Mouse (Mus musculus) midbrain, postnatal 0 days (tissue): Measurements from ENCODE around the gene Prdx5. TPM values are rescaled to one million over a fixed set of nuclear protein-coding genes. Genes with fewer than 3 reads are reported as not detected.
"Not testable (repeated sequence)": the region's sequence is repeated elsewhere in the genome, so short reads cannot be mapped to it uniquely, and the experiment has no call there.

ENCODE experiments used
- ATAC-seq: fragments of 200-750 bp; cut with Nextera tagmentation; 2 replicates; pipeline ENCODE4 v1.8.0; 2017; ENCODE audit warnings: moderate number of reproducible peaks, mild to moderate bottlenecking, moderate TSS enrichment, moderate library complexity; ENCODE audit not compliant: low FRiP score
- DNase-seq: peaks from one replicate; pipeline ENCODE4 v3.0.0-alpha.2; 2015; ENCODE audit warnings: low spot score
- H3K27ac ChIP-seq: fragments of 300-500 bp; sonication (generic); 2 replicates; pipeline ENCODE4 v1.5.1; 2014; ENCODE audit warnings: low read depth, mild to moderate bottlenecking, low read length, mixed read lengths
- H3K27me3 ChIP-seq: fragments of 300-500 bp; sonication (generic); 2 replicates; pipeline ENCODE4 v1.6.1; 2014; ENCODE audit warnings: low read length, control low read depth, mixed read lengths; ENCODE audit not compliant: insufficient read depth
- H3K36me3 ChIP-seq: fragments of 300-500 bp; sonication (generic); 2 replicates; pipeline ENCODE4 v1.6.1; 2014; ENCODE audit warnings: low read length, control low read depth, mixed read lengths; ENCODE audit not compliant: insufficient read depth
- H3K4me1 ChIP-seq: fragments of 300-500 bp; sonication (generic); 2 replicates; pipeline ENCODE4 v1.6.1; 2014; ENCODE audit warnings: mild to moderate bottlenecking, control low read depth, antibody characterized with exemption, low read length, mixed read lengths; ENCODE audit not compliant: insufficient read depth
- H3K4me2 ChIP-seq: fragments of 300-500 bp; sonication (generic); 2 replicates; pipeline ENCODE4 v1.6.1; 2014; ENCODE audit warnings: low read depth, mild to moderate bottlenecking, low read length, mixed read lengths; ENCODE audit not compliant: poor library complexity, severe bottlenecking
- H3K4me3 ChIP-seq: fragments of 300-500 bp; sonication (generic); 2 replicates; pipeline ENCODE4 v1.5.1; 2014; ENCODE audit warnings: low read depth, mild to moderate bottlenecking, low read length, moderate library complexity
- H3K9ac ChIP-seq: fragments of 300-500 bp; sonication (generic); replicated peaks from 2 replicates; pipeline ENCODE4 v1.6.1; 2014; ENCODE audit warnings: mild to moderate bottlenecking, low read length, moderate library complexity, mixed read lengths; ENCODE audit not compliant: poor library complexity, severe bottlenecking
- H3K9me3 ChIP-seq: fragments of 300-500 bp; sonication (generic); 2 replicates; pipeline ENCODE4 v1.6.1; 2016; ENCODE audit warnings: low read length, control low read depth
- CTCF ChIP-seq: IDR thresholded peaks from 2 replicates; pipeline ENCODE4 v1.5.1; 2016; ENCODE audit warnings: antibody characterized with exemption, mild to moderate bottlenecking
- WGBS: fragments of 180-500 bp; shearing (Covaris S2); extraction: QIAGEN DNeasy Blood & Tissue Kit; methylation state at CpG from one replicate; pipeline ENCODE4 v1.1.7; 2014; 5-methylcytosine and 5-hydroxymethylcytosine counted together
- polyA plus RNA-seq: library from polyadenylated mRNA; unstranded; fragments of >200 nt; fragmentation: Nextera tagmentation; extraction: Ambion mirVana; gene quantifications from 2 replicates; pipeline ENCODE4 v1.2.1, GENCODE M21; 2015
- total RNA-seq: library from RNA; depleted of rRNA; stranded (reverse); fragments of >200 nt; gene quantifications from 2 replicates; pipeline ENCODE4 v1.2.3, GENCODE M21; 2014

The Prdx5 gene
- total and polyA plus RNA-seq, 2 experiments from 2014 or later, result 223 to 491 TPM

GRCm38 (mm10) chr19:6907094-6907493 lies 2.8 kb downstream of the Prdx5 start:
- peaks cover 9% of the 10 kb centered on the region for H3K4me1 ChIP-seq
- no peak overlapping the region for H3K9ac ChIP-seq
- WGBS, result 93% methylated on average over 8 of the region's 8 CpGs
- DNase-seq (no peak), ATAC-seq (no peak)
- peaks cover 38% of the 10 kb centered on the region for H3K36me3 ChIP-seq
- no peak overlapping the region for H3K27ac ChIP-seq
- no peaks in the 10 kb centered on the region for H3K27me3 ChIP-seq
- H3K4me3 ChIP-seq, result no peak overlapping the region
- no peaks in the 10 kb centered on the region for H3K9me3 ChIP-seq
- H3K4me2 ChIP-seq, result no peak overlapping the region
- no peak for TF ChIP-seq CTCF

DNA sequence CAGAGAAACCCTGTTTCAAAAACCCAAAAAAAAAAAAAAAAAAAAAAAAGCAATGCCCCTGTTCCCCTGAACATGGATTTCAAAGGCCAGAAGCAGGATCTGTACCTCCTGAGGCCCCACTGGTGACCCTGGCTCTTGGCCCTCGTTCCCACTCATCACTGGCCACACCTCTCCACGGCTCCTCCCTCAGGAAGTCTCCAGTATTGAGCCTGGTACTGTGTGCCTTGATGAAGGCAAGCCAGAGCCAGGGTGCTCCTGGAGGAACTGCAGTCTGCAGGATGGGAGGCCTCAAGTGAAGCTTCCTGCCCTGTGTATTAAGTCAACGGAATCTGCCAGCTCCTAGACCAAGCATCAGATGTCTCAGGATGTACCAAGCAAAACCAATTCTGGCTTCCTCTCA lies 3.7 kb downstream of the Prdx5 start:
- Histone ChIP-seq H3K9me3 (no peaks in the 10 kb centered on the region), H3K27ac (no peak overlapping the region), H3K4me3 (no peak overlapping the region), H3K36me3 (peaks cover 29% of the 10 kb centered on the region), H3K9ac (no peak overlapping the region), H3K4me1 (peaks cover 9% of the 10 kb centered on the region), H3K27me3 (no peaks in the 10 kb centered on the region), H3K4me2 (no peak overlapping the region)
- ATAC-seq (no peak), DNase-seq (no peak)
- no peak for TF ChIP-seq CTCF
- 89% methylated on average over 3 of the region's 3 CpGs for WGBS

- no peak overlapping the region for H3K9ac ChIP-seq
- DNase-seq (no peak), ATAC-seq (no peak)
- H3K9me3 ChIP-seq, result no peaks in the 10 kb centered on the region
- H3K36me3 ChIP-seq, result peaks cover 27% of the 10 kb centered on the region
- H3K4me3 ChIP-seq, result no peak overlapping the region
- H3K4me1 ChIP-seq, result peaks cover 9% of the 10 kb centered on the region
- no peak overlapping the region for H3K4me2 ChIP-seq
- no peaks in the 10 kb centered on the region for H3K27me3 ChIP-seq
- 94% methylated on average over 11 of the region's 11 CpGs for WGBS
- H3K27ac ChIP-seq, result no peak overlapping the region
- TF ChIP-seq CTCF, result no peak
These were observed 4.3 kb downstream of the Prdx5 start for GRCm38 (mm10) chr19:6905498-6906159.

DNA sequence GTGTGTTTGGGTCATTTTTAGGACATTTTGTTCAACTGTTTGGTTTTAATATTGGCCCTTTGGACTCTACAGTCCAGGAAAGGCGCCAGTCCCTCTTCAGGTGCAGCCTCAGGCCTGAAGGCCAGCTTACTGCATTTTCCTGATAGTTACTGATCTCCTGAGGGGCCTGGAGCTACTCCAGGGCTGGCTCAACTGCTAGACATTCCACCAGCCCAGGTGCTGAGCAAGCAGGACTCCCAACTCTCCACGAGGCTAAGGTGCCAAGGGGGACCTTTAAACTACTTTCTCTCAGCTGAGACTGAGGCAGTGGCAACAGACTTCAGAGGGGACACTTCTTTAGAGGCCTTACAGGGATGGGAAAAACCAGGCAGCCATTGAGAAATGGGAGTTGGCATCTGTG lies 5.1 kb downstream of the Prdx5 start:
- H3K9ac ChIP-seq, result no peak overlapping the region
- ATAC-seq, result no peak
- peaks cover 9% of the 10 kb centered on the region for H3K4me1 ChIP-seq
- no peaks in the 10 kb centered on the region for H3K27me3 ChIP-seq
- H3K27ac ChIP-seq, result no peak overlapping the region
- TF ChIP-seq CTCF, result no peak
- no peak for DNase-seq
- H3K4me2 ChIP-seq, result no peak overlapping the region
- no peaks in the 10 kb centered on the region for H3K9me3 ChIP-seq
- H3K4me3 ChIP-seq, result no peak overlapping the region
- H3K36me3 ChIP-seq, result peaks cover 27% of the 10 kb centered on the region
- WGBS, result 84% methylated on average over 2 of the region's 2 CpGs

DNA sequence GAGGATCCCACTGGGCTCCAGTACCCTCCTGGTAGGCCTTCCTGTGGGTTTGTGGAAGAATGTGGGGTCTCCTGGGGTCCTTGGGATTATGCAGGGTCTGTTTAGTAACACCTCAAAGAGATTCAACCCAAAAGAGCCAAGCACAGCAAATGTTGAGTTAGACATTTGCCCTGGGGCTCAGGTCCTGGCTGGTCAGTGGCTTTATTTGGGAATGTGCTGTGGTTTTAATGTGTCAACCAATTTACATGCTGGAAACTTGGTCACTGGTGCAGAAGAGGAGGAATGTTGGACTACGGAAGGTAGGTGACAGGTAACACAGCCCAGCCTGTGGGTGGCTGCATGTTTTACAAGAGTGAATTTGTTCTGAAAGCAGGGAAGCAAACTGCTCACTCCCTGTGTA lies 6.9 kb downstream of the Prdx5 start:
- Histone ChIP-seq H3K27me3 (0 out of 2 replicates have a peak, but pooled peaks cover 3% of the 10 kb centered on the region), H3K9me3 (no peaks in the 10 kb centered on the region), H3K36me3 (peaks cover 27% of the 10 kb centered on the region), H3K4me1 (peaks cover 5% of the 10 kb centered on the region), H3K9ac (no peak overlapping the region), H3K4me2 (no peak overlapping the region), H3K4me3 (no peak overlapping the region), H3K27ac (no peak overlapping the region)
- ATAC-seq (no peak), DNase-seq (no peak)
- no peak for TF ChIP-seq CTCF
- WGBS, result 100% methylated on average over 1 of the region's 1 CpGs

- Histone ChIP-seq H3K9ac (no peak overlapping the region), H3K4me2 (no peak overlapping the region), H3K4me1 (no peaks in the 10 kb centered on the region), H3K27ac (no peak overlapping the region), H3K27me3 (0 out of 2 replicates have a peak, but pooled peaks cover 3% of the 10 kb centered on the region), H3K4me3 (no peak overlapping the region), H3K9me3 (peaks cover 6% of the 10 kb centered on the region; the same call in 1 of the 2 replicates), H3K36me3 (peaks cover 2% of the 10 kb centered on the region; the same call in 1 of the 2 replicates)
- WGBS, result 89% methylated on average over 4 of the region's 4 CpGs
- TF ChIP-seq CTCF, result no peak
- no peak for DNase-seq
- ATAC-seq, result no peak
These were observed 10.3 kb downstream of the Prdx5 start for GRCm38 (mm10) chr19:6899641-6900040.

- not testable (repeated sequence) for ATAC-seq, H3K27me3 ChIP-seq, H3K4me2 ChIP-seq, H3K36me3 ChIP-seq, H3K27ac ChIP-seq, H3K4me3 ChIP-seq, H3K9ac ChIP-seq, H3K9me3 ChIP-seq, DNase-seq, H3K4me1 ChIP-seq
- 91% methylated on average over 18 of the region's 18 CpGs for WGBS
These were observed 14.1 kb downstream of the Prdx5 start for GRCm38 (mm10) chr19:6895608-6896305.
